9 mouse cellular contexts compared by ENCODE assay signal in genomic region chr1:133854421-133855273, GRCm38 (mm10). TPM values are rescaled to one million over a fixed set of nuclear protein-coding genes. Genes with fewer than 3 reads are reported as not detected.
DNase-seq lines count a peak whose midpoint lies in the region; ATAC-seq lines count a peak whose summit lies in the region.
"Had no signal": no experiment of that assay in that cellular context is flagged by ENCODE, and none has a peak within 500 bp of the region (broad histone marks: within the 10 kb centered on the region; RNA-seq: fewer than 3 reads in every experiment).

No protein-coding gene starts in this region.

- 2% methylated on average over 17 of the region's 17 CpGs for WGBS in forebrain, embryonic 14.5 days
- WGBS in hindbrain, embryonic 14.5 days: 3% methylated on average over 17 of the region's 17 CpGs
- 2% methylated on average over 17 of the region's 17 CpGs for WGBS in limb, embryonic 15.5 days

- peaks cover 25% of the 10 kb centered on the region for H3K4me1 ChIP-seq in forebrain, embryonic 14.5 days (ENCODE audit: control insufficient read depth, insufficient read depth, low read length)
- H3K4me1 ChIP-seq in hindbrain, embryonic 14.5 days (replicated peaks; ENCODE audit: control insufficient read depth, insufficient read depth, low read length): peaks cover 22% of the 10 kb centered on the region; the same call in 1 of the 2 replicates
- H3K4me1 ChIP-seq in limb, embryonic 15.5 days: peaks cover 16% of the 10 kb centered on the region

- no peaks in the 10 kb centered on the region for H3K9me3 ChIP-seq in forebrain, embryonic 14.5 days (replicated peaks; ENCODE audit: control insufficient read depth, low read length)
- no peaks in the 10 kb centered on the region for H3K9me3 ChIP-seq in hindbrain, embryonic 14.5 days (ENCODE audit: control insufficient read depth, low read length)
- H3K9me3 ChIP-seq in limb, embryonic 15.5 days: no peaks in the 10 kb centered on the region

- ATAC-seq in forebrain, embryonic 14.5 days: peak; percentile 66
- peak; percentile 58; the same call in 1 of the 2 replicates for ATAC-seq in hindbrain, embryonic 14.5 days (ENCODE audit: low FRiP score)
- no peak for ATAC-seq in limb, embryonic 15.5 days (ENCODE audit: insufficient number of reproducible peaks, low FRiP score, low TSS enrichment, low read depth)
- no peak for ATAC-seq in megakaryocyte-erythroid progenitor cell, adult 5-6 weeks (replicated peaks; ENCODE audit: low FRiP score, low TSS enrichment, poor library complexity, severe bottlenecking)

- peak overlapping the region; percentile 53 for H3K4me2 ChIP-seq in forebrain, embryonic 14.5 days (ENCODE audit: low read length)
- peak overlapping the region; percentile 54 for H3K4me2 ChIP-seq in hindbrain, embryonic 14.5 days (replicated peaks)
- H3K4me2 ChIP-seq in limb, embryonic 15.5 days: peak overlapping the region; percentile 33

- peak overlapping the region; percentile 25 for H3K4me3 ChIP-seq in forebrain, embryonic 14.5 days (ENCODE audit: low read depth, low read length)
- peak overlapping the region; percentile 26 for H3K4me3 ChIP-seq in hindbrain, embryonic 14.5 days (replicated peaks; ENCODE audit: low read length)
- H3K4me3 ChIP-seq in limb, embryonic 15.5 days: peak overlapping the region; percentile 25

- H3K36me3 ChIP-seq in forebrain, embryonic 14.5 days (ENCODE audit: control insufficient read depth, insufficient read depth, low read length): no peaks in the 10 kb centered on the region
- H3K36me3 ChIP-seq in hindbrain, embryonic 14.5 days (replicated peaks; ENCODE audit: control insufficient read depth, insufficient read depth): no peaks in the 10 kb centered on the region
- no peaks in the 10 kb centered on the region for H3K36me3 ChIP-seq in limb, embryonic 15.5 days

- no peaks in the 10 kb centered on the region for H3K27me3 ChIP-seq in forebrain, embryonic 14.5 days (replicated peaks; ENCODE audit: control insufficient read depth, insufficient read depth, low read length)
- H3K27me3 ChIP-seq in hindbrain, embryonic 14.5 days (ENCODE audit: control insufficient read depth, insufficient read depth, low read length): no peaks in the 10 kb centered on the region
- peaks cover 8% of the 10 kb centered on the region; the same call in 1 of the 2 replicates for H3K27me3 ChIP-seq in limb, embryonic 15.5 days

- peak overlapping the region; percentile 55 for H3K9ac ChIP-seq in forebrain, embryonic 14.5 days (ENCODE audit: low read length)
- peak overlapping the region; percentile 33; the same call in 1 of the 2 replicates for H3K9ac ChIP-seq in hindbrain, embryonic 14.5 days
- no peak overlapping the region for H3K9ac ChIP-seq in limb, embryonic 15.5 days

- DNase-seq in adrenal gland, postnatal 14 days: peak; percentile 52
- no peak for DNase-seq in adrenal gland, adult 18-20 months (ENCODE audit: low spot score in 2 of 2)
- peak; percentile 35 for DNase-seq in ES-CJ7 (ENCODE audit: low read depth, low spot score)
- DNase-seq in forebrain, embryonic 14.5 days (ENCODE audit: low spot score): peak; percentile 78
- peak; percentile 50 for DNase-seq in hindbrain, embryonic 14.5 days (ENCODE audit: low spot score)
- DNase-seq in neural tube, embryonic 10.5 days (ENCODE audit: extremely low spot score, low spot score): peak; percentile 29

- peak overlapping the region; percentile 52; the same call in 1 of the 2 replicates for H3K27ac ChIP-seq in forebrain, embryonic 14.5 days (ENCODE audit: low read depth, low read length)
- no peak overlapping the region for H3K27ac ChIP-seq in hindbrain, embryonic 14.5 days
- H3K27ac ChIP-seq in limb, embryonic 15.5 days: no peak overlapping the region

RNA-seq across cellular contexts. Expression of gene Optc, which starts 53.2 kb away (rescaled TPM):
- 1.2 and 2.1 TPM in 2 replicates for total RNA-seq in adrenal gland, postnatal 14 days (2021)
- total RNA-seq in adrenal gland, adult 18-20 months (2021): 1 to 10 TPM; 1.0 to 1.4 TPM
- 2.4 and 3.4 TPM in 2 replicates for polyA plus RNA-seq in forebrain, embryonic 14.5 days (2014; fragmentation: Nextera tagmentation; extraction: Ambion mirVana)
- 3.2 TPM in 2 replicates for polyA plus RNA-seq in hindbrain, embryonic 14.5 days (2014; fragmentation: Nextera tagmentation; extraction: Ambion mirVana)
- polyA plus RNA-seq in limb, embryonic 15.5 days (2015; fragmentation: Nextera tagmentation; extraction: Ambion mirVana): 0.71 and 0.83 TPM in 2 replicates
- not detected in 2 replicates for total RNA-seq in megakaryocyte-erythroid progenitor cell, adult 5-6 weeks (2014; fragmentation: Nextera tagmentation)
- total RNA-seq in megakaryocyte-erythroid progenitor cell, adult 5-6 weeks (2017): 2.0 TPM in 1 of 2 replicates, not detected in the other
- total RNA-seq: hematopoietic stem cell, adult 5-6 weeks had no signal

RNA-seq across cellular contexts. Expression of gene Atp2b4, which starts 53.8 kb away (rescaled TPM):
- total RNA-seq in adrenal gland, postnatal 14 days (2021): 36.6 and 36.7 TPM in 2 replicates
- 10 to 100 TPM; 25.1 to 41.5 TPM for total RNA-seq in adrenal gland, adult 18-20 months (2021)
- 10.2 and 14.1 TPM in 2 replicates for polyA plus RNA-seq in forebrain, embryonic 14.5 days (2014; fragmentation: Nextera tagmentation; extraction: Ambion mirVana)
- 21.1 and 23.3 TPM in 2 replicates for polyA plus RNA-seq in hindbrain, embryonic 14.5 days (2014; fragmentation: Nextera tagmentation; extraction: Ambion mirVana)
- 22.4 and 23.9 TPM in 2 replicates for polyA plus RNA-seq in limb, embryonic 15.5 days (2015; fragmentation: Nextera tagmentation; extraction: Ambion mirVana)
- 36.9 and 42.3 TPM in 2 replicates for total RNA-seq in megakaryocyte-erythroid progenitor cell, adult 5-6 weeks (2014; fragmentation: Nextera tagmentation)
- total RNA-seq in megakaryocyte-erythroid progenitor cell, adult 5-6 weeks (2017): 23.0 and 24.9 TPM in 2 replicates

Comparison
In these comparisons a context has a peak if more than half of its experiments do, and no peak if none do; other contexts are left out.
1. DNase-seq: peak in adrenal gland, postnatal 14 days (single experiment), ES-CJ7 (single experiment), forebrain, embryonic 14.5 days (single experiment), hindbrain, embryonic 14.5 days (single experiment) and neural tube, embryonic 10.5 days (single experiment); none in adrenal gland, adult 18-20 months (0 of 2).
2. ATAC-seq: peak in forebrain, embryonic 14.5 days (single experiment) and hindbrain, embryonic 14.5 days (single experiment); none in limb, embryonic 15.5 days (single experiment) and megakaryocyte-erythroid progenitor cell, adult 5-6 weeks (single experiment).
3. Peak in every context shown above with its lines, with median percentiles within 50 percentile points of each other: H3K4me2 ChIP-seq and H3K4me3 ChIP-seq.